Mouse (Mus musculus): ENCODE data around the gene Bpifc. TPM values are rescaled to one million over a fixed set of nuclear protein-coding genes. Genes with fewer than 3 reads are reported as not detected.

Bpifc gene
- polyA plus RNA-seq, 1 experiment: 0.11 TPM

DNA sequence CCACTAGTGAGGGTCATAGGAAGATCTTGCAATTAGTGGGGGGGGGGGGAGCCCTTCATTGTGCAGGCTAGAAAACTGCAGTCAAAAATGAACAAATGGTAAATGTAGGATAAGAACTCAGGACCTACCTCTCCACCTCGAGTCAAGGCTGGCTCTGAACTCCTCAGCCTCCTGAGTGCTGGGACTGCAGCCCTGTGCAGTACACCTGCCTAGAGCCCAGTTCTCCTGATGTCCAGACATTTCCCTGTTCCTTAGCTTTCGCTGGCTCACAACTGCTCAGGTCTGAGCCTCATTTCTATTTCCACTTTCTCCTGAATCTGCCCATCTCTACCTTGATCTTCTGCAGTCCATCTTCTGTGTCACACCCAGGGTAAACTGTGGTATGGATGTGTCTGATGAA lies 45.2 kb downstream of the Bpifc start:
- 49% methylated on average over 2 of the region's 2 CpGs for WGBS
- no peak for DNase-seq
- TF ChIP-seq POLR2A (IDR thresholded peaks at IDR 0.05; ENCODE audit: borderline replicate concordance, insufficient read depth, low read length) (no peak), CTCF (IDR thresholded peaks at IDR 0.05; ENCODE audit: borderline replicate concordance, insufficient read depth, low read depth, low read length) (no peak)

DNA sequence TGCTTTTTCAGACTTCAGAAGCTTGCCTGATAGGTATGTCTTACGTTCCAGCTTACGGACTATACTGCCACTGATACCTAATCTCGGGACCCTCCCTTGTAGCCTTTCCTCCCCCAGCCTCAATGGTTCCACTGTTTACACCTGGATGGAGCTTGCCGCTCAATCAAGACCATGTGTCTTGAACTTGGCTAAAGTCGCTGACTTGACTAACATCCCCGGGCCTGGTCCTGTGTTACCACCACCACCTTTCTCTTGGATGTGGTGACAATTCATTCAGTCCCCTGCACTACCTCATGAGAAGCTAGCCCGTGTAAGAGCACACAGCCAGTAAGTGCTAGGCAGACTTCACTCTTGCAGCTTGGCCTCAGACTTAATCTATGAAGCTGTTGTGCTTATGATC lies 47.4 kb downstream of the Bpifc start:
- 83% methylated on average over 7 of the region's 7 CpGs for WGBS
- Histone ChIP-seq H3K4me1 (ENCODE audit: control insufficient read depth, insufficient read depth, low read length) (no peaks in the 10 kb centered on the region), H3K27ac (ENCODE audit: insufficient read depth, low read length) (no peak overlapping the region), H3K4me3 (replicated peaks; ENCODE audit: insufficient read depth, low read depth, low read length) (no peak overlapping the region), H3K27me3 (ENCODE audit: control insufficient read depth, insufficient read depth, low read length) (no peaks in the 10 kb centered on the region)
- no peak for DNase-seq
- TF ChIP-seq CTCF (IDR thresholded peaks at IDR 0.05; ENCODE audit: borderline replicate concordance, insufficient read depth, low read depth, low read length) (no peak), POLR2A (IDR thresholded peaks at IDR 0.05; ENCODE audit: borderline replicate concordance, insufficient read depth, low read length) (no peak)

More for the DNA sequence above, 45.2 kb downstream of the Bpifc start:
- H3K4me3 ChIP-seq (replicated peaks; ENCODE audit: insufficient read depth, low read depth, low read length): no peak overlapping the region
- no peaks in the 10 kb centered on the region for H3K4me1 ChIP-seq (ENCODE audit: control insufficient read depth, insufficient read depth, low read length)
- no peak overlapping the region for H3K27ac ChIP-seq (ENCODE audit: insufficient read depth, low read length)
- H3K27me3 ChIP-seq (ENCODE audit: control insufficient read depth, insufficient read depth, low read length): no peaks in the 10 kb centered on the region

DNA sequence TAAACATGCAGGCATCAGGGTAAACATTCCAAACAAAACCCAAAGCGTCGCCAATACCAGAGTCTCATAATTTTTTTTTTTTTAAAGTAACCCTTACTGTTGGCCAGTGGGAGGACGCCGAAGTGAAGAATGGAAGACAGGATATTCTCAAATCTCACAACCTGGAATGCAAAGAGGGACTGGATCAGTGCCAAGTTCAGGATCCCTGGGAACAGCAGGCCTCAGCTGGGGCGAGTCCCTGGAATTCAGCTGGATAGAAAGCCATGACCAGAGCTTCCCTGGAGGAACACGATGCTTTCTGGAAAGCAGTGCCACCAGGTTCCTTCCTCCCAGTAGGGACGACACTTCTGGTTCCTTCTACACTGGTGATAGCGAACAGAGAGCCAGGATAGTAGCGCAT lies 48.8 kb downstream of the Bpifc start:
- H3K4me3 ChIP-seq (replicated peaks; ENCODE audit: insufficient read depth, low read depth, low read length): no peak overlapping the region
- WGBS: 57% methylated on average over 9 of the region's 9 CpGs
- DNase-seq: no peak
- no peak for TF ChIP-seq CTCF (IDR thresholded peaks at IDR 0.05; ENCODE audit: borderline replicate concordance, insufficient read depth, low read depth, low read length)
- no peak for TF ChIP-seq POLR2A (IDR thresholded peaks at IDR 0.05; ENCODE audit: borderline replicate concordance, insufficient read depth, low read length)
- no peaks in the 10 kb centered on the region for H3K4me1 ChIP-seq (ENCODE audit: control insufficient read depth, insufficient read depth, low read length)
- no peaks in the 10 kb centered on the region for H3K27me3 ChIP-seq (ENCODE audit: control insufficient read depth, insufficient read depth, low read length)
- H3K27ac ChIP-seq (ENCODE audit: insufficient read depth, low read length): no peak overlapping the region

DNA sequence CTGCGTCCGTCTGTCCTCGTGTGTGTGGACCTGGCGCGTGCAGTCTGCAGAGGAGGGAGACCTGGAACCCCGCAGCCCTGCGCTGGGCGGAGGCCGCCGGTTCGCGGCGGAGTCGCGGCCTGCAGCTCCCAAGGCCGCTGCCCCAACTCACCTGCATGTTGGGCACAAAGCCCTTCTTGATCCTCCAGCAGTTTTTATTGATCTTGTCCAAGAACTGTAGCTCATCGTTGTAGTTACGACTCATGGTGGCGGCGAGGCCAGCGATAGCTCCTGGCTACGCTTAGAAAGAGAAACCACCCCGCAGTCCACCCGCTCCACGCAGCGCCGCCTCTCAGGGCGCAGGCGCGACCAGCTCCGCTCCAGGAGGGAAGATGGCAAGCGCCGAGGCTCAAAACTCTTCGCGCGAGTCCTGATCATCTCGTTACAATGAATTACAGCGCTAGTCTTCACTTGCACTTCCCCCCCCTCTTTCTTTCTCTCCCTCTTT lies 54.2 kb downstream of the Bpifc start, which contains the start of gene Rtcb:
Gene Rtcb (minus strand): TSS at position 360 of the 487 bp plus-strand sequence.
- H3K4me1 ChIP-seq (ENCODE audit: control insufficient read depth, insufficient read depth, low read length): peaks cover 8% of the 10 kb centered on the region
- H3K4me3 ChIP-seq (replicated peaks; ENCODE audit: insufficient read depth, low read depth, low read length): peak within 1 kb of the TSS; percentile 76
- no peaks in the 10 kb centered on the region for H3K27me3 ChIP-seq (ENCODE audit: control insufficient read depth, insufficient read depth, low read length)
- 1% methylated on average over 38 of the region's 38 CpGs for WGBS
- no peak for TF ChIP-seq CTCF (IDR thresholded peaks at IDR 0.05; ENCODE audit: borderline replicate concordance, insufficient read depth, low read depth, low read length)
- TF ChIP-seq POLR2A (IDR thresholded peaks at IDR 0.05; ENCODE audit: borderline replicate concordance, insufficient read depth, low read length): peak; percentile 80
- DNase-seq: peak; percentile 96 to 99
- peak within 1 kb of the TSS; percentile 44; the same call in 1 of the 2 replicates for H3K27ac ChIP-seq (ENCODE audit: insufficient read depth, low read length)

DNA sequence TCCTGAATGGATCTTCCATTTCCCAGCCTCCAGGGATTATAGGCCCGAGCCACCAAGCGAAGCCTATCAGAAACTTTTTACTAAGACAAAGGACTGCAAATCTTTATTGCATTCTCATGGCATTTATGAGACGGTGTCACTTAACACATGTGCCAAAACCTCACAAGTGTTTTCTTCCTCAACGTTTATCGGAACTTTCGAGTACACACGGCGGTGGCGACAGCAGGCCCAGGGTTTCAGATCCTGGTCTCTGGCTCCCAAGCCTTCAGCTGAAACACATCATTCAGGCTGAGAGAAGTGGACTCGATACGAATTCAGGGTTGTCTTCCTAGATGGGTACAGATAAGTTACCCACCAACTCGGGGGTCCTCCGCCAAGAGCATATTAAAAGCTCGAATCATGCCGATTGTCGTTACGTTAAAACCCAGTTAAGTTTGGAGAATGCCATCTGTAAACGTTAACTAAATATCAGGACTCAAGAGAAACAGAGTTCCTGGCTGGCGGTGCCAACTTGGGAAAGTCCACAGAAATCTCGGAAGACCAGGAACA lies 54.8 kb downstream of the Bpifc start:
- H3K27ac ChIP-seq (ENCODE audit: insufficient read depth, low read length): no peak overlapping the region
- H3K4me1 ChIP-seq (ENCODE audit: control insufficient read depth, insufficient read depth, low read length): peaks cover 8% of the 10 kb centered on the region
- no peak for DNase-seq
- H3K27me3 ChIP-seq (ENCODE audit: control insufficient read depth, insufficient read depth, low read length): no peaks in the 10 kb centered on the region
- H3K4me3 ChIP-seq (replicated peaks; ENCODE audit: insufficient read depth, low read depth, low read length): peak overlapping the region; percentile 76
- 2% methylated on average over 20 of the region's 20 CpGs for WGBS
- TF ChIP-seq CTCF (IDR thresholded peaks at IDR 0.05; ENCODE audit: borderline replicate concordance, insufficient read depth, low read depth, low read length) (no peak), POLR2A (IDR thresholded peaks at IDR 0.05; ENCODE audit: borderline replicate concordance, insufficient read depth, low read length) (no peak)

DNA sequence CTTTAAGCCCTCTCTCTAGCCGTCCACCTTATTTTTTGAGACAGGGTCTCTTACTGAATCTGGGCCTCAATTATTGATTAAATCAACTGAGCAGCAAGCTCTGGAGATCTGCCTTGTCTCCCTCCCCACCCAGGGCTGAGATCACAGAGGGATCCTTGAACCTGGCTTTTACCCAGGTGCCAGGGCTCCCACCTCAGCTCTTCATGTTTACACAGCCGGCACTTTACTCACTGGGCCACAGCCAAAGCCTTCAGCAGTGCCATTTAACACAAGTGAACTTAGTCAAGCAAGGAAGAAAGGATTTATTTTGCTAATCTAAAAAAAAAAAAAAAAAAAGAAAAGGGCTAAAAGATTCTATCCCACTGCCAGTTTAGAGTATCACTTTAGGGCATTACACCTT lies 57.3 kb downstream of the Bpifc start:
- WGBS: 44% methylated on average over 2 of the region's 2 CpGs
- H3K4me1 ChIP-seq (ENCODE audit: control insufficient read depth, insufficient read depth, low read length): peaks cover 8% of the 10 kb centered on the region
- no peak overlapping the region for H3K27ac ChIP-seq (ENCODE audit: insufficient read depth, low read length)
- TF ChIP-seq CTCF (IDR thresholded peaks at IDR 0.05; ENCODE audit: borderline replicate concordance, insufficient read depth, low read depth, low read length) (no peak), POLR2A (IDR thresholded peaks at IDR 0.05; ENCODE audit: borderline replicate concordance, insufficient read depth, low read length) (no peak)
- no peak overlapping the region for H3K4me3 ChIP-seq (replicated peaks; ENCODE audit: insufficient read depth, low read depth, low read length)
- H3K27me3 ChIP-seq (ENCODE audit: control insufficient read depth, insufficient read depth, low read length): no peaks in the 10 kb centered on the region
- no peak for DNase-seq

DNA sequence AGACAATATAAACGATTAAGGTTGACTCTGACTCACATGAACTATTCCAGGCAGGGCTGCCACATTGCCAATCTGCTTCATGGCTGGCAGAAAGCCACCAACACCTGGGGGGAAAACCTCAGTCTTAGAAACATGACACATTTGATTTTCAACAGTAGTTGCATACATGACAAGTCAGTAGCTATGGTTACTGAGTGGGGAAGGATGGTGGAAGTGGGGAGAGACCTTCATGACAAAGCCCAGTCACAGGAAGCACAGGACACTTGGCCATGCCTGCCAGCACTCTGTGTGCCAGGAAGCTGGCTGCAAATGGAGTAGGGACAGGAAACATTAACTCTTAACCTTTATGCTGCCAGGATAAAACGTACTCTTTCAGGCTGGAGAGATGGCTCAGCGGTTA lies 58.3 kb downstream of the Bpifc start:
- Histone ChIP-seq H3K27me3 (ENCODE audit: control insufficient read depth, insufficient read depth, low read length) (no peaks in the 10 kb centered on the region), H3K27ac (ENCODE audit: insufficient read depth, low read length) (no peak overlapping the region), H3K4me1 (ENCODE audit: control insufficient read depth, insufficient read depth, low read length) (peaks cover 8% of the 10 kb centered on the region), H3K4me3 (replicated peaks; ENCODE audit: insufficient read depth, low read depth, low read length) (no peak overlapping the region)
- WGBS: 33% methylated on average over 3 of the region's 3 CpGs
- no peak for DNase-seq
- no peak for TF ChIP-seq CTCF (IDR thresholded peaks at IDR 0.05; ENCODE audit: borderline replicate concordance, insufficient read depth, low read depth, low read length)
- no peak for TF ChIP-seq POLR2A (IDR thresholded peaks at IDR 0.05; ENCODE audit: borderline replicate concordance, insufficient read depth, low read length)

DNA sequence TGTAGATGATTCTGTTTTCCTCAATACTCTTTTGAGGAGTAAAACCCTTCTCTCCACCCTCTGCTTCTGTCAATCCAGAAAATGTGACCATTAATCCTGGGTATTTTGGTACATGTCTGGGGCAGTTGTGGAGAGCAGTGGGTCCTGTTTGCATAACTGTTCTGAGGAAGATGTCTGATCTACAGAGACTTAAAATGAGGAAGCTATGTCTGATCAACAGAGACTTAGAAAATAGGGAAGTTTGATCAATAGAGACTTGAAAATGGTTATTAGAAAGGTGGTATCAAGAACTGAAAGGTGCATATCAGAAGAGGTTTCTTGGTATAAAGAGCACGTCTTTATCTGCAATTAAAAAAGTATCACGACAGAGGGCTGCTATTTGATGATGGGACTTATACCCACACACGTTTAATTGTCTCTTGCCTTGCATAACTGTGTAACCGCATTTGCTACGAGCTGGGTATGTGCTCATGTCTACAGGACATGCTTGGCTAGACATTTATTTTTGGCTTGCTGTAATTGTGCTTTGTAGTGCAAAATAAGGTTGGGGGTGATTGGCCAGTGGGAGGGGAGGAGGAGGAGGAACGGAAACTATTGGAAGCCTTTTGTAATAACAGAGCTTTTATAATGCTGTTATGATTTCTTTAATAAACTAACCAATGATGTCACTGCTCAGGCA lies 59.8 kb downstream of the Bpifc start:
- Histone ChIP-seq H3K27me3 (ENCODE audit: control insufficient read depth, insufficient read depth, low read length) (no peaks in the 10 kb centered on the region), H3K4me1 (ENCODE audit: control insufficient read depth, insufficient read depth, low read length) (peaks cover 8% of the 10 kb centered on the region), H3K4me3 (replicated peaks; ENCODE audit: insufficient read depth, low read depth, low read length) (no peak overlapping the region), H3K27ac (ENCODE audit: insufficient read depth, low read length) (no peak overlapping the region)
- WGBS: 85% methylated on average over 6 of the region's 6 CpGs
- no peak for TF ChIP-seq CTCF (IDR thresholded peaks at IDR 0.05; ENCODE audit: borderline replicate concordance, insufficient read depth, low read depth, low read length)
- DNase-seq: no peak

Measured in cerebellum, adult 2 months (tissue).